Mouse (Mus musculus): ENCODE data around the gene Ablim2.

DNA sequence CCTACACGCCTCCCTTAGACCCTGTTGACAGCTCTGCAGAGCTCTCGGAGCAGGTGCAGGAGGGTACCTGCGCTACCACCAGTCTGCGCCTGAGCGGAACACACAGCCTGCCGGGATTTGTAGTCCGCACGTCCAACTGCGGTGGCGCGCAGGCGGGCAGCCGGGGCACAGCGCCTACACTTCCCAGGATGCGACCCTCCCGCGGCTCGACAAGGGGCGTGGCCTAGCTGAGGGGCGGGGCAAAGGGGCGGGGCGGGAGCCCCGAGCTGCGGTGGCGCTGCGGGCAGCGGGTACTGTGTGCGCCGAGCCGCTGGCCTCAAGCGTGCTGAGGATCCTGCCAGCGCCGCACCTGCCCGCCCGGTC lies at the start of gene Ablim2:
- TF ChIP-seq CTCF (conservative IDR thresholded peaks at IDR 0.05; ENCODE audit: insufficient read depth, insufficient read length, low read depth, low read length) (0 out of 2 replicates have a peak, but pooled peaks have one; percentile 13), POLR2A (IDR thresholded peaks at IDR 0.05; ENCODE audit: low read depth, low read length) (no peak)
